Mouse (Mus musculus): Measurements from ENCODE around the gene Mre11a. TPM values are rescaled to one million over a fixed set of nuclear protein-coding genes. Genes with fewer than 3 reads are reported as not detected.
"Not testable (repeated sequence)": the region's sequence is repeated elsewhere in the genome, so short reads cannot be mapped to it uniquely, and the experiment has no call there.

Gene Mre11a
- total RNA-seq, 2 experiments from 2014 or later = 6.7 to 12.8 TPM

GRCm38 (mm10) chr9:14859868-14860639 is 75.6 kb downstream of the Mre11a start, which contains the start of gene Gpr83:
Gpr83 (plus strand) TSS chr9:14860210.
- DNase-seq (ENCODE audit: low spot score) = no peak
- intact Hi-C loops (cut with DNase I) = no loop called here

GRCm38 (mm10) chr9:14863126-14863525 is 78.7 kb downstream of the Mre11a start:
- intact Hi-C loops (cut with DNase I) = no loop called here

GRCm38 (mm10) chr9:14864726-14865125 is 80.3 kb downstream of the Mre11a start:
- intact Hi-C loops (cut with DNase I) = no loop called here
- no peak for DNase-seq (ENCODE audit: low spot score)

More at GRCm38 (mm10) chr9:14863126-14863525, 78.7 kb downstream of the Mre11a start:
- no peak for DNase-seq (ENCODE audit: low spot score)

- no peak for DNase-seq (ENCODE audit: low spot score)
- intact Hi-C loops (cut with DNase I) = loop anchor here (1.0 to 2.0 kb wide), 2 partner anchors 148 to 346 kb away; no protein-coding TSS in a partner anchor
Observed at GRCm38 (mm10) chr9:14866957-14867356, 82.5 kb downstream of the Mre11a start.

- no peak for DNase-seq (ENCODE audit: low spot score)
- intact Hi-C loops (cut with DNase I) = no loop called here
Observed at GRCm38 (mm10) chr9:14868326-14868725, 83.9 kb downstream of the Mre11a start.

- intact Hi-C loops (cut with DNase I) = no loop called here
- no peak for DNase-seq (ENCODE audit: low spot score)
Observed at GRCm38 (mm10) chr9:14870377-14870776, 85.9 kb downstream of the Mre11a start.

GRCm38 (mm10) chr9:14870802-14871201 is 86.3 kb downstream of the Mre11a start:
- intact Hi-C loops (cut with DNase I) = no loop called here
- no peak for DNase-seq (ENCODE audit: low spot score)

- intact Hi-C loops (cut with DNase I) = no loop called here
- DNase-seq (ENCODE audit: low spot score) = no peak
Observed at GRCm38 (mm10) chr9:14871536-14871935, 87.1 kb downstream of the Mre11a start.

GRCm38 (mm10) chr9:14872181-14872930 is 87.9 kb downstream of the Mre11a start:
- intact Hi-C loops (cut with DNase I) = no loop called here
- no peak for DNase-seq (ENCODE audit: low spot score)

GRCm38 (mm10) chr9:14875743-14876507 is 91.5 kb downstream of the Mre11a start:
- intact Hi-C loops (cut with DNase I) = no loop called here
- no peak for DNase-seq (ENCODE audit: low spot score)

- DNase-seq (ENCODE audit: low spot score); intact Hi-C loops (cut with DNase I): not testable (repeated sequence)
Observed at GRCm38 (mm10) chr9:14876566-14876965, 92.1 kb downstream of the Mre11a start.

GRCm38 (mm10) chr9:14884641-14885040 is 100.2 kb downstream of the Mre11a start:
- DNase-seq (ENCODE audit: low spot score) = no peak

GRCm38 (mm10) chr9:14885151-14885550 is 100.7 kb downstream of the Mre11a start:
- no peak for DNase-seq (ENCODE audit: low spot score)
- intact Hi-C loops (cut with DNase I) = no loop called here

More at GRCm38 (mm10) chr9:14884641-14885040, 100.2 kb downstream of the Mre11a start:
- intact Hi-C loops (cut with DNase I) = no loop called here

GRCm38 (mm10) chr9:14885954-14886353 is 101.5 kb downstream of the Mre11a start:
- no peak for DNase-seq (ENCODE audit: low spot score)
- intact Hi-C loops (cut with DNase I) = no loop called here

Other genes starting within 250 kb of the Mre11a start
- gene Amotl1, start 139.6 kb upstream of the Mre11a start, total RNA-seq (2021) = 10 to 100 TPM; 57.9 to 59.9 TPM
- gene Piwil4, start 43.9 kb upstream of the Mre11a start, total RNA-seq (2021) = under 1 TPM in 1 of 2 experiments, not detected in 1; 0.10 TPM
- under 1 TPM; 0.39 to 0.52 TPM for gene Fut4, start 32.3 kb upstream of the Mre11a start, total RNA-seq (2021)
- not detected for gene 1700012B09Rik, start 13.6 kb upstream of the Mre11a start, total RNA-seq (2021)
- gene Ankrd49, start 202 bp downstream of the Mre11a start, total RNA-seq (2021) = 1 to 10 TPM; 7.5 to 8.1 TPM
- gene Gpr83, start 75.6 kb downstream of the Mre11a start, total RNA-seq (2021) = not detected
- not detected for gene Izumo1r, start 119.3 kb downstream of the Mre11a start, total RNA-seq (2021)